Mouse (Mus musculus) gastrocnemius, postnatal 10 days (tissue): ENCODE measurements around the gene Slfn1. TPM values are rescaled to one million over a fixed set of nuclear protein-coding genes. Genes with fewer than 3 reads are reported as not detected.

Source experiments
- total RNA-seq, 2 experiments: library from RNA; stranded (reverse); gene quantifications; 2 replicates each; pipeline ENCODE4 v1.2.3; 2021

The Slfn1 gene
- total RNA-seq, 2 experiments from 2014 or later, result 0.18 TPM; not detected in 1

Other genes with a start within 250 kb of the Slfn1 start
- 1 to 10 TPM; 5.5 to 7.6 TPM for gene Rffl, start 245.6 kb upstream of the Slfn1 start, total RNA-seq
- gene Rad51d, start 226.2 kb upstream of the Slfn1 start, total RNA-seq, result 1 to 10 TPM; 5.4 to 8.0 TPM
- not detected for gene Fndc8, start 224.7 kb upstream of the Slfn1 start, total RNA-seq
- 10 to 100 TPM; 11.1 to 18.7 TPM for gene Nle1, start 208.4 kb upstream of the Slfn1 start, total RNA-seq
- 100 to 1,000 TPM; 101 to 115 TPM for gene Unc45b, start 206.3 kb upstream of the Slfn1 start, total RNA-seq
- 10 to 100 TPM; 29.9 to 35.5 TPM for gene Slfn5, start 165.5 kb upstream of the Slfn1 start, total RNA-seq
- gene Slfn9, start 125.0 kb upstream of the Slfn1 start, total RNA-seq, result 1 to 10 TPM; 2.9 to 4.0 TPM
- gene Slfn8, start 96.0 kb upstream of the Slfn1 start, total RNA-seq, result under 1 TPM; 0.12 to 0.52 TPM
- 1 to 10 TPM; 1.3 to 2.3 TPM for gene Slfn2, start 51.7 kb upstream of the Slfn1 start, total RNA-seq
- gene Slfn4, start 58.3 kb downstream of the Slfn1 start, total RNA-seq, result under 1 TPM in 1 of 2 experiments, not detected in 1; 0.16 TPM
- 1 to 10 TPM in 1 of 2 experiments, under 1 TPM in 1; 0.97 to 1.1 TPM for gene Slfn3, start 74.5 kb downstream of the Slfn1 start, total RNA-seq
- gene Slfn14, start 169.9 kb downstream of the Slfn1 start, total RNA-seq, result under 1 TPM in 1 of 2 experiments, not detected in 1; 0.47 TPM
- 10 to 100 TPM; 39.7 to 49.1 TPM for gene Ap2b1, start 182.2 kb downstream of the Slfn1 start, total RNA-seq
- 10 to 100 TPM; 14.5 to 19.2 TPM for gene Pex12, start 185.7 kb downstream of the Slfn1 start, total RNA-seq